ENCODE assay signal across 22 mouse cellular contexts in the genomic region with DNA sequence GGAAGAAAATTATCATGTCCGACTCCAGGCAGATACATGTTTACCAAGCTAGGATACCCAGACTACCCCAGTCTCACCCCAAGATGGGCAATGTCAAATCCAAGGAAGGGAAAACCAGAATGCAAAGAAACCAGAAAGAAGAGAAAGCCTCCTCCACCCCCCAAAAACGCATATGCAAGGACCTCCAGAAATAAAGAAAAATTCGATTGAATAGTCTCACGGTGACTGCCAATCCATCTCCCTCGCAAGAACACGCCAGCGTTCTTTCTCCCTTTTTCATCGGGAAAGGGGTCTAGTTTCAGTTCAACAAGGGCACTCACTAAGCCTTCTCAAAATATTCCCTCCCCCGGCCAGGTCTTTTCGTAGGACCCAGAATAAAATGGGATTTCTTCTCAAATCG. TPM values are rescaled to one million over a fixed set of nuclear protein-coding genes. Genes with fewer than 3 reads are reported as not detected.
DNase-seq lines count a peak whose midpoint lies in the region; ATAC-seq lines count a peak whose summit lies in the region.
"Had no signal": no experiment of that assay in that cellular context is flagged by ENCODE, and none has a peak within 500 bp of the region (broad histone marks: within the 10 kb centered on the region; RNA-seq: fewer than 3 reads in every experiment).

No protein-coding gene starts in this region.

- peak overlapping the region; percentile 2; the same call in 1 of the 2 replicates for H3K9ac ChIP-seq in forebrain, embryonic 14.5 days (ENCODE audit: low read length)
- peak overlapping the region; percentile 50 for H3K9ac ChIP-seq in hindbrain, embryonic 15.5 days
- peak overlapping the region; percentile 50 for H3K9ac ChIP-seq in midbrain, embryonic 15.5 days
- H3K9ac ChIP-seq: heart, embryonic 15.5 days; limb, embryonic 12.5 days; liver, embryonic 13.5 days; lung, embryonic 15.5 days; stomach, embryonic 15.5 days had no signal

- intact Hi-C loops in heart, postnatal 14 days (cut with DNase I): no loop called here
- intact Hi-C loops in heart, postnatal 25 days (cut with DNase I): no loop called here
- intact Hi-C loops in left cerebral cortex, postnatal 10 days (cut with DNase I): no loop called here

- H3K4me1 ChIP-seq in embryonic facial prominence, embryonic 10.5 days: peaks cover 8% of the 10 kb centered on the region
- peaks cover 8% of the 10 kb centered on the region; the same call in 1 of the 2 replicates for H3K4me1 ChIP-seq in forebrain, embryonic 14.5 days (ENCODE audit: control insufficient read depth, insufficient read depth, low read length)
- H3K4me1 ChIP-seq in hindbrain, embryonic 15.5 days (replicated peaks): peaks cover 25% of the 10 kb centered on the region
- H3K4me1 ChIP-seq in midbrain, embryonic 15.5 days: peaks cover 22% of the 10 kb centered on the region
- H3K4me1 ChIP-seq: heart, embryonic 15.5 days; limb, embryonic 12.5 days; liver, embryonic 13.5 days; lung, embryonic 15.5 days; stomach, embryonic 15.5 days had no signal

- H3K4me3 ChIP-seq in embryonic facial prominence, embryonic 10.5 days: no peak overlapping the region
- H3K4me3 ChIP-seq in forebrain, embryonic 14.5 days (ENCODE audit: low read depth, low read length): peak overlapping the region; percentile 0; the same call in 1 of the 2 replicates
- peak overlapping the region; percentile 39 for H3K4me3 ChIP-seq in hindbrain, embryonic 15.5 days
- peak overlapping the region; percentile 36 for H3K4me3 ChIP-seq in midbrain, embryonic 15.5 days
- H3K4me3 ChIP-seq: heart, adult 2 months; heart, embryonic 15.5 days; limb, embryonic 12.5 days; liver, embryonic 13.5 days; lung, embryonic 15.5 days; stomach, embryonic 15.5 days had no signal

- H3K9me3 ChIP-seq in embryonic facial prominence, embryonic 10.5 days: no peaks in the 10 kb centered on the region
- no peaks in the 10 kb centered on the region for H3K9me3 ChIP-seq in forebrain, embryonic 14.5 days (replicated peaks; ENCODE audit: control insufficient read depth, low read length)
- no peaks in the 10 kb centered on the region for H3K9me3 ChIP-seq in hindbrain, embryonic 15.5 days
- H3K9me3 ChIP-seq in midbrain, embryonic 15.5 days: no peaks in the 10 kb centered on the region
- H3K9me3 ChIP-seq: heart, embryonic 15.5 days; limb, embryonic 12.5 days; liver, embryonic 13.5 days; lung, embryonic 15.5 days; stomach, embryonic 15.5 days had no signal

- 1% methylated on average over 11 of the region's 11 CpGs for WGBS in embryonic facial prominence, embryonic 10.5 days
- WGBS in forebrain, embryonic 14.5 days: 2% methylated on average over 11 of the region's 11 CpGs
- WGBS in hindbrain, embryonic 15.5 days: under 1% methylated on average over 11 of the region's 11 CpGs
- whole genome bisulfite sequencing in midbrain, embryonic 15.5 days: 1% methylated on average over 11 of the region's 11 CpGs

- ATAC-seq in forebrain, embryonic 14.5 days: no peak
- ATAC-seq in hindbrain, embryonic 15.5 days (ENCODE audit: low FRiP score, low read depth): no peak
- no peak for ATAC-seq in midbrain, embryonic 15.5 days (replicated peaks)
- ATAC-seq: inflammation-experienced regulatory T-cells, adult 6 months had no signal

- H3K4me2 ChIP-seq in forebrain, embryonic 14.5 days (ENCODE audit: low read length): peak overlapping the region; percentile 23; the same call in 1 of the 2 replicates
- peak overlapping the region; percentile 57 for H3K4me2 ChIP-seq in hindbrain, embryonic 15.5 days
- peak overlapping the region; percentile 51 for H3K4me2 ChIP-seq in midbrain, embryonic 15.5 days
- H3K4me2 ChIP-seq: heart, embryonic 15.5 days; limb, embryonic 12.5 days; liver, embryonic 13.5 days; lung, embryonic 15.5 days; stomach, embryonic 15.5 days had no signal

- H3K27ac ChIP-seq in embryonic facial prominence, embryonic 10.5 days (replicated peaks): no peak overlapping the region
- peak overlapping the region; percentile 10; the same call in 1 of the 2 replicates for H3K27ac ChIP-seq in forebrain, embryonic 14.5 days (ENCODE audit: low read depth, low read length)
- peak overlapping the region; percentile 93 for H3K27ac ChIP-seq in hindbrain, embryonic 15.5 days (replicated peaks)
- H3K27ac ChIP-seq in midbrain, embryonic 15.5 days: peak overlapping the region; percentile 88
- H3K27ac ChIP-seq: heart, adult 2 months; heart, embryonic 15.5 days; limb, embryonic 12.5 days; liver, embryonic 13.5 days; lung, embryonic 15.5 days; stomach, embryonic 15.5 days had no signal

- H3K36me3 ChIP-seq in embryonic facial prominence, embryonic 10.5 days (replicated peaks): no peaks in the 10 kb centered on the region
- no peaks in the 10 kb centered on the region for H3K36me3 ChIP-seq in forebrain, embryonic 14.5 days (ENCODE audit: control insufficient read depth, insufficient read depth, low read length)
- no peaks in the 10 kb centered on the region for H3K36me3 ChIP-seq in hindbrain, embryonic 15.5 days
- H3K36me3 ChIP-seq in midbrain, embryonic 15.5 days (replicated peaks): no peaks in the 10 kb centered on the region
- H3K36me3 ChIP-seq: heart, embryonic 15.5 days; limb, embryonic 12.5 days; liver, embryonic 13.5 days; lung, embryonic 15.5 days; stomach, embryonic 15.5 days had no signal

- DNase-seq in embryonic facial prominence, embryonic 10.5 days (ENCODE audit: low spot score): peak; percentile 9
- no peak for DNase-seq in forebrain, embryonic 14.5 days (ENCODE audit: low spot score)
- no peak for DNase-seq in right cerebral cortex, adult 2 months (ENCODE audit: low spot score in 2 of 2)
- no peak for DNase-seq in heart, postnatal 14 days
- no peak for DNase-seq in heart, postnatal 25 days (ENCODE audit: low spot score)
- no peak for DNase-seq in left cerebral cortex, postnatal 10 days (ENCODE audit: extremely low spot score in 1 of 2, low spot score in 2 of 2)
- DNase-seq: cerebellum, adult 8-10 months had no signal

- peaks cover 97% of the 10 kb centered on the region for H3K27me3 ChIP-seq in embryonic facial prominence, embryonic 10.5 days (replicated peaks; ENCODE audit: low read depth, poor library complexity, severe bottlenecking)
- peaks cover 57% of the 10 kb centered on the region for H3K27me3 ChIP-seq in forebrain, embryonic 14.5 days (replicated peaks; ENCODE audit: control insufficient read depth, insufficient read depth, low read length)
- H3K27me3 ChIP-seq in hindbrain, embryonic 15.5 days: peaks cover 37% of the 10 kb centered on the region
- H3K27me3 ChIP-seq in midbrain, embryonic 15.5 days (replicated peaks): peaks cover 39% of the 10 kb centered on the region

RNA-seq across cellular contexts. Expression of gene Lhx5, which starts 6.8 kb away (rescaled TPM):
- polyA plus RNA-seq in embryonic facial prominence, embryonic 10.5 days (2016; fragmentation: Nextera tagmentation; extraction: Ambion mirVana): 3.1 and 4.7 TPM in 2 replicates
- 3.5 and 5.1 TPM in 2 replicates for polyA plus RNA-seq in forebrain, embryonic 14.5 days (2014; fragmentation: Nextera tagmentation; extraction: Ambion mirVana)
- 26.3 and 31.4 TPM in 2 replicates for polyA plus RNA-seq in hindbrain, embryonic 15.5 days (2015; fragmentation: Nextera tagmentation; extraction: Ambion mirVana)
- 36.8 and 41.5 TPM in 2 replicates for polyA plus RNA-seq in midbrain, embryonic 15.5 days (2015; fragmentation: Nextera tagmentation; extraction: Ambion mirVana)
- not detected for total RNA-seq in heart, postnatal 14 days (2021)
- total RNA-seq in heart, postnatal 25 days (2021): not detected
- total RNA-seq in left cerebral cortex, postnatal 10 days (2021): under 1 TPM; 0.20 to 0.32 TPM
- total RNA-seq: adrenal gland, postnatal 14 days; gastrocnemius, postnatal 10 days; heart, adult 2 months; layer of hippocampus, postnatal 25 days had no signal
- polyA plus RNA-seq: cortical plate, adult 2 months; embryonic facial prominence, embryonic 14.5 days; heart, adult 2 months; heart, embryonic 15.5 days; inflammation-experienced regulatory T-cells, adult 6 months; limb, embryonic 12.5 days; liver, embryonic 13.5 days had no signal

RNA-seq across cellular contexts. Expression of gene Sdsl, which starts 48.0 kb away (rescaled TPM):
- polyA plus RNA-seq in embryonic facial prominence, embryonic 10.5 days (2016; fragmentation: Nextera tagmentation; extraction: Ambion mirVana): 6.2 and 7.1 TPM in 2 replicates
- 2.2 and 3.2 TPM in 2 replicates for polyA plus RNA-seq in forebrain, embryonic 14.5 days (2014; fragmentation: Nextera tagmentation; extraction: Ambion mirVana)
- polyA plus RNA-seq in hindbrain, embryonic 15.5 days (2015; fragmentation: Nextera tagmentation; extraction: Ambion mirVana): 6.5 and 6.9 TPM in 2 replicates
- polyA plus RNA-seq in midbrain, embryonic 15.5 days (2015; fragmentation: Nextera tagmentation; extraction: Ambion mirVana): 5.6 and 6.0 TPM in 2 replicates
- total RNA-seq in heart, postnatal 14 days (2021): 10 to 100 TPM in 1 of 2 experiments, 1 to 10 TPM in 1; 8.7 to 10.9 TPM
- total RNA-seq in heart, postnatal 25 days (2021): 1 to 10 TPM; 8.8 to 9.6 TPM
- total RNA-seq in left cerebral cortex, postnatal 10 days (2021): 1 to 10 TPM; 5.0 to 5.3 TPM
- polyA plus RNA-seq: inflammation-experienced regulatory T-cells, adult 6 months had no signal

RNA-seq across cellular contexts. Expression of gene Sds, which starts 51.7 kb away (rescaled TPM):
- not detected in 2 replicates for polyA plus RNA-seq in embryonic facial prominence, embryonic 10.5 days (2016; fragmentation: Nextera tagmentation; extraction: Ambion mirVana)
- not detected in 2 replicates for polyA plus RNA-seq in forebrain, embryonic 14.5 days (2014; fragmentation: Nextera tagmentation; extraction: Ambion mirVana)
- polyA plus RNA-seq in hindbrain, embryonic 15.5 days (2015; fragmentation: Nextera tagmentation; extraction: Ambion mirVana): not detected in 2 replicates
- 0.36 TPM in 1 of 2 replicates, not detected in the other for polyA plus RNA-seq in midbrain, embryonic 15.5 days (2015; fragmentation: Nextera tagmentation; extraction: Ambion mirVana)
- total RNA-seq in heart, postnatal 14 days (2021): not detected
- 1 to 10 TPM; 1.2 to 1.3 TPM for total RNA-seq in heart, postnatal 25 days (2021)
- not detected for total RNA-seq in left cerebral cortex, postnatal 10 days (2021)
- total RNA-seq: gastrocnemius, postnatal 10 days had no signal
- polyA plus RNA-seq: embryonic facial prominence, embryonic 14.5 days; heart, embryonic 15.5 days; inflammation-experienced regulatory T-cells, adult 6 months; large intestine, adult 2 months; limb, embryonic 12.5 days; liver, embryonic 13.5 days; lung, embryonic 15.5 days had no signal
